8 mouse cellular contexts compared by ENCODE assay signal in genomic region chr1:171102547-171103177, GRCm38 (mm10). TPM values are rescaled to one million over a fixed set of nuclear protein-coding genes. Genes with fewer than 3 reads are reported as not detected.
A peak's percentile ranks its signal among the peaks of the same experiment; 100 is the strongest.
DNase-seq lines count a peak whose midpoint lies in the region; ATAC-seq and TF ChIP-seq lines count a peak whose summit lies in the region.

No protein-coding gene starts in this region.

- H3K9me3 ChIP-seq in forebrain, embryonic 14.5 days (replicated peaks; ENCODE audit: control insufficient read depth, low read length) = no peaks in the 10 kb centered on the region
- H3K9me3 ChIP-seq in liver, postnatal 0 days (ENCODE audit: low read length) = no peaks in the 10 kb centered on the region
- H3K9me3 ChIP-seq in neural tube, embryonic 13.5 days = no peaks in the 10 kb centered on the region

- peak overlapping the region; percentile 75; the same call in 1 of the 2 replicates for H3K27ac ChIP-seq in forebrain, embryonic 14.5 days (ENCODE audit: low read depth, low read length)
- peak overlapping the region; percentile 58 for H3K27ac ChIP-seq in liver, postnatal 0 days (ENCODE audit: low read depth)
- peak overlapping the region; percentile 82 for H3K27ac ChIP-seq in neural tube, embryonic 13.5 days (replicated peaks)

- peak overlapping the region; percentile 55 for H3K4me3 ChIP-seq in forebrain, embryonic 14.5 days (ENCODE audit: low read depth, low read length)
- peak overlapping the region; percentile 56 for H3K4me3 ChIP-seq in liver, postnatal 0 days (ENCODE audit: low read depth, low read length)
- peak overlapping the region; percentile 64 for H3K4me3 ChIP-seq in neural tube, embryonic 13.5 days

- ATAC-seq in forebrain, embryonic 14.5 days = peak; percentile 94
- peak; percentile 88 for ATAC-seq in liver, postnatal 0 days
- ATAC-seq in neural tube, embryonic 13.5 days (ENCODE audit: low read depth) = peak; percentile 95

- no peak for TF ChIP-seq EP300 in liver, postnatal 0 days (IDR thresholded peaks at IDR 0.05; ENCODE audit: low read depth)

- intact Hi-C loops in heart, postnatal 14 days (cut with DNase I) = loop anchor here (2.0 to 10.0 kb wide), 2 partner anchors 64 to 402 kb away; partner anchors contain the start of gene Alyref2

- 0 out of 2 replicates have a peak, but pooled peaks cover 2% of the 10 kb centered on the region for H3K4me1 ChIP-seq in forebrain, embryonic 14.5 days (ENCODE audit: control insufficient read depth, insufficient read depth, low read length)
- H3K4me1 ChIP-seq in liver, postnatal 0 days (ENCODE audit: insufficient read depth) = peaks cover 10% of the 10 kb centered on the region
- peaks cover 7% of the 10 kb centered on the region for H3K4me1 ChIP-seq in neural tube, embryonic 13.5 days (replicated peaks)

- H3K9ac ChIP-seq in forebrain, embryonic 14.5 days (ENCODE audit: low read length) = peak overlapping the region; percentile 68
- peak overlapping the region; percentile 60 for H3K9ac ChIP-seq in liver, postnatal 0 days (replicated peaks)
- peak overlapping the region; percentile 73 for H3K9ac ChIP-seq in neural tube, embryonic 13.5 days

- TF ChIP-seq CTCF in liver, postnatal 0 days (IDR thresholded peaks at IDR 0.05; ENCODE audit: low read depth) = no peak

- no peaks in the 10 kb centered on the region for H3K36me3 ChIP-seq in forebrain, embryonic 14.5 days (ENCODE audit: control insufficient read depth, insufficient read depth, low read length)
- H3K36me3 ChIP-seq in liver, postnatal 0 days (replicated peaks; ENCODE audit: insufficient read depth, low read length) = no peaks in the 10 kb centered on the region
- H3K36me3 ChIP-seq in neural tube, embryonic 13.5 days = no peaks in the 10 kb centered on the region

- peak; percentile 95 for DNase-seq in ES-CJ7 (ENCODE audit: low read depth, low spot score)
- peak; percentile 82 for DNase-seq in cerebellum, adult 11 months
- DNase-seq in forebrain, embryonic 14.5 days (ENCODE audit: low spot score) = peak; percentile 88
- DNase-seq in heart, postnatal 14 days = peak; percentile 83
- DNase-seq in large intestine, adult 2 months (ENCODE audit: low read depth, low spot score) = peak; percentile 54
- peak; percentile 90 for DNase-seq in liver, postnatal 0 days
- DNase-seq in telencephalon, adult 2 months (ENCODE audit: low read depth, low spot score) = peak; percentile 65

- H3K27me3 ChIP-seq in forebrain, embryonic 14.5 days (replicated peaks; ENCODE audit: control insufficient read depth, insufficient read depth, low read length) = no peaks in the 10 kb centered on the region
- no peaks in the 10 kb centered on the region for H3K27me3 ChIP-seq in liver, postnatal 0 days (ENCODE audit: insufficient read depth, low read length)
- H3K27me3 ChIP-seq in neural tube, embryonic 13.5 days = no peaks in the 10 kb centered on the region

- under 1% methylated on average over 35 of the region's 35 CpGs for WGBS in forebrain, embryonic 14.5 days
- under 1% methylated on average over 35 of the region's 35 CpGs for WGBS in large intestine, adult 2 months
- WGBS in liver, postnatal 0 days (ENCODE audit: insufficient replicate concordance) = under 1% methylated on average over 35 of the region's 35 CpGs
- under 1% methylated on average over 35 of the region's 35 CpGs for WGBS in neural tube, embryonic 13.5 days

- peak overlapping the region; percentile 51 for H3K4me2 ChIP-seq in forebrain, embryonic 14.5 days (ENCODE audit: low read length)
- peak overlapping the region; percentile 81 for H3K4me2 ChIP-seq in liver, postnatal 0 days (ENCODE audit: low read depth, low read length)
- H3K4me2 ChIP-seq in neural tube, embryonic 13.5 days = peak overlapping the region; percentile 60

RNA-seq across cellular contexts. Expression of gene Cfap126, which starts 11.1 kb away (rescaled TPM):
- 7.2 and 8.8 TPM in 2 replicates for polyA plus RNA-seq in forebrain, embryonic 14.5 days (2014; fragmentation: Nextera tagmentation; extraction: Ambion mirVana)
- 1 to 10 TPM in 1 of 2 experiments, under 1 TPM in 1; 1.00 to 2.1 TPM for total RNA-seq in heart, postnatal 14 days (2021)
- 1.8 and 2.0 TPM in 2 replicates for polyA plus RNA-seq in large intestine, adult 2 months (2012; rRNA removed)
- polyA plus RNA-seq in liver, postnatal 0 days (2015; fragmentation: Nextera tagmentation; extraction: Ambion mirVana) = 0.90 and 1.5 TPM in 2 replicates
- 2.8 and 2.9 TPM in 2 replicates for polyA plus RNA-seq in neural tube, embryonic 13.5 days (2015; fragmentation: Nextera tagmentation; extraction: Ambion mirVana)

RNA-seq across cellular contexts. Expression of gene Fcgr3, which starts 37.9 kb away (rescaled TPM):
- polyA plus RNA-seq in forebrain, embryonic 14.5 days (2014; fragmentation: Nextera tagmentation; extraction: Ambion mirVana) = 8.3 and 11.5 TPM in 2 replicates
- 10 to 100 TPM; 11.8 to 11.9 TPM for total RNA-seq in heart, postnatal 14 days (2021)
- 11.3 and 18.0 TPM in 2 replicates for polyA plus RNA-seq in large intestine, adult 2 months (2012; rRNA removed)
- 40.3 and 41.8 TPM in 2 replicates for polyA plus RNA-seq in liver, postnatal 0 days (2015; fragmentation: Nextera tagmentation; extraction: Ambion mirVana)
- polyA plus RNA-seq in neural tube, embryonic 13.5 days (2015; fragmentation: Nextera tagmentation; extraction: Ambion mirVana) = 9.0 and 10.9 TPM in 2 replicates

RNA-seq across cellular contexts. Expression of gene Sdhc, which starts 47.7 kb away (rescaled TPM):
- polyA plus RNA-seq in forebrain, embryonic 14.5 days (2014; fragmentation: Nextera tagmentation; extraction: Ambion mirVana) = 301 and 310 TPM in 2 replicates
- 1,000 to 10,000 TPM; 1,008 to 1,038 TPM for total RNA-seq in heart, postnatal 14 days (2021)
- polyA plus RNA-seq in large intestine, adult 2 months (2012; rRNA removed) = 308 and 341 TPM in 2 replicates
- 207 and 212 TPM in 2 replicates for polyA plus RNA-seq in liver, postnatal 0 days (2015; fragmentation: Nextera tagmentation; extraction: Ambion mirVana)
- 278 and 279 TPM in 2 replicates for polyA plus RNA-seq in neural tube, embryonic 13.5 days (2015; fragmentation: Nextera tagmentation; extraction: Ambion mirVana)

RNA-seq across cellular contexts. Expression of gene Mpz, which starts 47.8 kb away (rescaled TPM):
- polyA plus RNA-seq in forebrain, embryonic 14.5 days (2014; fragmentation: Nextera tagmentation; extraction: Ambion mirVana) = 0.09 and 0.22 TPM in 2 replicates
- total RNA-seq in heart, postnatal 14 days (2021) = 10 to 100 TPM in 1 of 2 experiments, not detected in 1; 18.9 TPM
- polyA plus RNA-seq in large intestine, adult 2 months (2012; rRNA removed) = 0.29 and 0.30 TPM in 2 replicates
- polyA plus RNA-seq in liver, postnatal 0 days (2015; fragmentation: Nextera tagmentation; extraction: Ambion mirVana) = 0.05 and 0.12 TPM in 2 replicates
- polyA plus RNA-seq in neural tube, embryonic 13.5 days (2015; fragmentation: Nextera tagmentation; extraction: Ambion mirVana) = 20.7 and 25.7 TPM in 2 replicates

Comparison
In these comparisons a context has a peak if more than half of its experiments do, and no peak if none do; other contexts are left out.
1. Peak in every context shown above with its lines: DNase-seq, ATAC-seq, H3K4me3 ChIP-seq and H3K27ac ChIP-seq.